Mouse (Mus musculus) layer of hippocampus, adult 2 months (tissue): ENCODE results near the gene Olfr380. TPM values are rescaled to one million over a fixed set of nuclear protein-coding genes. Genes with fewer than 3 reads are reported as not detected.

Source experiments
- DNase-seq, 2 experiments: peaks; one replicate each; pipeline ENCODE4 v3.0.0; 2022; ENCODE audit warnings: low spot score in 2 of 2
- H3K27ac ChIP-seq: fragments of 200-600 bp; 2 replicates; pipeline ENCODE4 v1.8.1; 2022
- H3K4me3 ChIP-seq: fragments of 200-600 bp; 2 replicates; pipeline ENCODE4 v1.8.1; 2022; ENCODE audit warnings: mild to moderate bottlenecking
- CTCF ChIP-seq: fragments of 200-600 bp; conservative IDR thresholded peaks from 2 replicates; pipeline ENCODE4 v1.8.1; 2022; ENCODE audit warnings: antibody characterized with exemption, mild to moderate bottlenecking, moderate library complexity
- long read RNA-seq, 2 experiments: library from polyadenylated mRNA; stranded (forward); transcript quantifications; one replicate each; pipeline ENCODE4 v2.0.0; 2021; ENCODE audit warnings: borderline mapping rate in 2 of 2
- total RNA-seq, 2 experiments: library from RNA; stranded (reverse); gene quantifications; 2 replicates each; pipeline ENCODE4 v1.2.3; 2021

The Olfr380 gene
- not detected for total RNA-seq
- long read RNA-seq, experiment 1: 0 reads
- long read RNA-seq, experiment 2: 0 reads

GRCm38 (mm10) chr11:73457408-73457807, at the start of gene Olfr380:
TSS of gene Olfr380 (minus strand) at chr11:73457508.
- H3K27ac ChIP-seq: no peak within 1 kb of the TSS
- DNase-seq: no peak
- no peak for TF ChIP-seq CTCF
- no peak within 1 kb of the TSS for H3K4me3 ChIP-seq

GRCm38 (mm10) chr11:73491503-73491902, 34.2 kb upstream of the Olfr380 start, which contains the start of gene Olfr381:
TSS of gene Olfr381 (minus strand) at chr11:73491603.
- no peak for DNase-seq
- no peak within 1 kb of the TSS for H3K27ac ChIP-seq
- TF ChIP-seq CTCF: no peak
- H3K4me3 ChIP-seq: no peak within 1 kb of the TSS

GRCm38 (mm10) chr11:73428377-73428776, 28.9 kb downstream of the Olfr380 start, which contains the start of gene Olfr378:
TSS of gene Olfr378 (minus strand) at chr11:73428477.
- no peak for TF ChIP-seq CTCF
- no peak within 1 kb of the TSS for H3K27ac ChIP-seq
- no peak for DNase-seq
- H3K4me3 ChIP-seq: no peak within 1 kb of the TSS

Other genes starting within 250 kb of the Olfr380 start
- gene Trpv1, start 223.2 kb downstream of the Olfr380 start, total RNA-seq: not detected
- under 1 TPM; 0.54 to 0.59 TPM for gene Trpv3, start 190.1 kb downstream of the Olfr380 start, total RNA-seq
- gene Aspa, start 127.9 kb downstream of the Olfr380 start, total RNA-seq: 10 to 100 TPM; 10.8 to 12.6 TPM
- not detected for gene Gm49340, start 127.8 kb downstream of the Olfr380 start, total RNA-seq
- not detected for gene Spata22, start 127.8 kb downstream of the Olfr380 start, total RNA-seq
- gene Olfr20, start 106.7 kb downstream of the Olfr380 start, total RNA-seq: not detected
- gene Olfr376, start 86.3 kb downstream of the Olfr380 start, total RNA-seq: not detected
- not detected for gene Olfr1, start 57.9 kb downstream of the Olfr380 start, total RNA-seq
- not detected for gene Olfr378, start 29.0 kb downstream of the Olfr380 start, total RNA-seq
- gene Olfr381, start 34.1 kb upstream of the Olfr380 start, total RNA-seq: not detected
- gene Olfr382, start 59.7 kb upstream of the Olfr380 start, total RNA-seq: not detected
- gene Olfr385, start 135.5 kb upstream of the Olfr380 start, total RNA-seq: not detected
- not detected for gene Olfr384, start 141.1 kb upstream of the Olfr380 start, total RNA-seq
- not detected for gene Zfp735, start 231.3 kb upstream of the Olfr380 start, total RNA-seq